Mouse (Mus musculus): ENCODE data around the gene Polrmt. TPM values are rescaled to one million over a fixed set of nuclear protein-coding genes. Genes with fewer than 3 reads are reported as not detected.
A peak's percentile ranks its signal among the peaks of the same experiment; 100 is the strongest.

The Polrmt gene
- polyA plus RNA-seq (2014; fragmentation: Nextera tagmentation; extraction: Ambion mirVana): 41.1 and 44.8 TPM in 2 replicates

GRCm38 (mm10) chr10:79745898-79746773 is at the start of gene Polrmt:
Gene Polrmt, minus strand, starts transcription at chr10:79746581.
- Histone ChIP-seq H3K9me3 (ENCODE audit: control insufficient read depth, low read length) (no peaks in the 10 kb centered on the region), H3K9ac (ENCODE audit: low read length) (peak within 1 kb of the TSS; percentile 46), H3K27ac (ENCODE audit: low read depth, low read length) (peak within 1 kb of the TSS; percentile 4; the same call in 1 of the 2 replicates), H3K4me1 (replicated peaks; ENCODE audit: control insufficient read depth, insufficient read depth, low read length) (peaks cover 4% of the 10 kb centered on the region; the same call in 1 of the 2 replicates), H3K36me3 (ENCODE audit: control insufficient read depth, insufficient read depth, low read length) (peaks cover 3% of the 10 kb centered on the region; the same call in 1 of the 2 replicates), H3K27me3 (ENCODE audit: control insufficient read depth, insufficient read depth, low read length) (no peaks in the 10 kb centered on the region), H3K4me2 (ENCODE audit: low read depth, low read length, severe bottlenecking) (peak within 1 kb of the TSS; percentile 62), H3K4me3 (ENCODE audit: low read depth, low read length) (peak within 1 kb of the TSS; percentile 42)
- peak; percentile 96 for ATAC-seq (replicated peaks; ENCODE audit: low FRiP score)
- WGBS: 3% methylated on average over 38 of the region's 38 CpGs
- DNase-seq (ENCODE audit: low spot score): peak; percentile 97

GRCm38 (mm10) chr10:79795905-79796304 is 49.5 kb upstream of the Polrmt start:
- no peak overlapping the region for H3K4me2 ChIP-seq (ENCODE audit: low read depth, low read length, severe bottlenecking)
- peaks cover 11% of the 10 kb centered on the region; the same call in 1 of the 2 replicates for H3K4me1 ChIP-seq (replicated peaks; ENCODE audit: control insufficient read depth, insufficient read depth, low read length)
- DNase-seq (ENCODE audit: low spot score) (no peak), ATAC-seq (replicated peaks; ENCODE audit: low FRiP score) (no peak)
- H3K36me3 ChIP-seq (ENCODE audit: control insufficient read depth, insufficient read depth, low read length): no peaks in the 10 kb centered on the region
- 100% methylated on average over 3 of the region's 3 CpGs for WGBS
- no peaks in the 10 kb centered on the region for H3K9me3 ChIP-seq (ENCODE audit: control insufficient read depth, low read length)
- no peak overlapping the region for H3K27ac ChIP-seq (ENCODE audit: low read depth, low read length)
- no peak overlapping the region for H3K4me3 ChIP-seq (ENCODE audit: low read depth, low read length)
- no peak overlapping the region for H3K9ac ChIP-seq (ENCODE audit: low read length)
- H3K27me3 ChIP-seq (ENCODE audit: control insufficient read depth, insufficient read depth, low read length): no peaks in the 10 kb centered on the region

GRCm38 (mm10) chr10:79794491-79794931 is 48.1 kb upstream of the Polrmt start:
- WGBS: 5% methylated on average over 10 of the region's 10 CpGs
- Histone ChIP-seq H3K9ac (ENCODE audit: low read length) (peak overlapping the region; percentile 98), H3K27ac (ENCODE audit: low read depth, low read length) (peak overlapping the region; percentile 75), H3K4me3 (ENCODE audit: low read depth, low read length) (peak overlapping the region; percentile 94), H3K36me3 (ENCODE audit: control insufficient read depth, insufficient read depth, low read length) (no peaks in the 10 kb centered on the region), H3K27me3 (ENCODE audit: control insufficient read depth, insufficient read depth, low read length) (no peaks in the 10 kb centered on the region), H3K4me2 (ENCODE audit: low read depth, low read length, severe bottlenecking) (peak overlapping the region; percentile 90), H3K9me3 (ENCODE audit: control insufficient read depth, low read length) (no peaks in the 10 kb centered on the region), H3K4me1 (replicated peaks; ENCODE audit: control insufficient read depth, insufficient read depth, low read length) (peaks cover 11% of the 10 kb centered on the region; the same call in 1 of the 2 replicates)
- ATAC-seq (replicated peaks; ENCODE audit: low FRiP score) (0 out of 2 replicates have a peak, but pooled peaks have one; percentile 28), DNase-seq (ENCODE audit: low spot score) (peak; percentile 67)

GRCm38 (mm10) chr10:79793738-79794490 is 47.5 kb upstream of the Polrmt start:
- Histone ChIP-seq H3K27me3 (ENCODE audit: control insufficient read depth, insufficient read depth, low read length) (no peaks in the 10 kb centered on the region), H3K36me3 (ENCODE audit: control insufficient read depth, insufficient read depth, low read length) (no peaks in the 10 kb centered on the region), H3K4me1 (replicated peaks; ENCODE audit: control insufficient read depth, insufficient read depth, low read length) (peaks cover 11% of the 10 kb centered on the region; the same call in 1 of the 2 replicates), H3K4me2 (ENCODE audit: low read depth, low read length, severe bottlenecking) (peak overlapping the region; percentile 90), H3K9me3 (ENCODE audit: control insufficient read depth, low read length) (no peaks in the 10 kb centered on the region), H3K9ac (ENCODE audit: low read length) (peak overlapping the region; percentile 98), H3K4me3 (ENCODE audit: low read depth, low read length) (peak overlapping the region; percentile 94), H3K27ac (ENCODE audit: low read depth, low read length) (peak overlapping the region; percentile 75)
- ATAC-seq (replicated peaks; ENCODE audit: low FRiP score) (peak; percentile 49), DNase-seq (ENCODE audit: low spot score) (peak; percentile 75)
- 1% methylated on average over 38 of the region's 38 CpGs for WGBS

- DNase-seq (ENCODE audit: low spot score) (peak; percentile 90), ATAC-seq (replicated peaks; ENCODE audit: low FRiP score) (peak; percentile 79)
- Histone ChIP-seq H3K27ac (ENCODE audit: low read depth, low read length) (peak within 1 kb of the TSS; percentile 75), H3K9me3 (ENCODE audit: control insufficient read depth, low read length) (no peaks in the 10 kb centered on the region), H3K4me3 (ENCODE audit: low read depth, low read length) (peak within 1 kb of the TSS; percentile 94), H3K36me3 (ENCODE audit: control insufficient read depth, insufficient read depth, low read length) (no peaks in the 10 kb centered on the region), H3K27me3 (ENCODE audit: control insufficient read depth, insufficient read depth, low read length) (no peaks in the 10 kb centered on the region), H3K4me2 (ENCODE audit: low read depth, low read length, severe bottlenecking) (peak within 1 kb of the TSS; percentile 90), H3K9ac (ENCODE audit: low read length) (peak within 1 kb of the TSS; percentile 98), H3K4me1 (replicated peaks; ENCODE audit: control insufficient read depth, insufficient read depth, low read length) (peaks cover 11% of the 10 kb centered on the region; the same call in 1 of the 2 replicates)
- 7% methylated on average over 41 of the region's 51 CpGs for WGBS
Observed at GRCm38 (mm10) chr10:79793051-79793737, 46.8 kb upstream of the Polrmt start, which contains the start of gene Palm. Gene Palm, plus strand, starts transcription at chr10:79793572.

- WGBS: 83% methylated on average over 5 of the region's 5 CpGs
- ATAC-seq (replicated peaks; ENCODE audit: low FRiP score): no peak
- H3K4me2 ChIP-seq (ENCODE audit: low read depth, low read length, severe bottlenecking): no peak overlapping the region
Observed at GRCm38 (mm10) chr10:79792339-79793040, 46.1 kb upstream of the Polrmt start.

GRCm38 (mm10) chr10:79790861-79791260 is 44.5 kb upstream of the Polrmt start, which contains the start of gene Prss57:
Gene Prss57, minus strand, starts transcription at chr10:79790961.
- no peak for DNase-seq (ENCODE audit: low spot score)
- Histone ChIP-seq H3K9ac (ENCODE audit: low read length) (no peak within 1 kb of the TSS), H3K4me1 (replicated peaks; ENCODE audit: control insufficient read depth, insufficient read depth, low read length) (peaks cover 9% of the 10 kb centered on the region; the same call in 1 of the 2 replicates), H3K9me3 (ENCODE audit: control insufficient read depth, low read length) (no peaks in the 10 kb centered on the region), H3K27ac (ENCODE audit: low read depth, low read length) (no peak within 1 kb of the TSS), H3K27me3 (ENCODE audit: control insufficient read depth, insufficient read depth, low read length) (no peaks in the 10 kb centered on the region), H3K4me2 (ENCODE audit: low read depth, low read length, severe bottlenecking) (no peak within 1 kb of the TSS), H3K36me3 (ENCODE audit: control insufficient read depth, insufficient read depth, low read length) (no peaks in the 10 kb centered on the region), H3K4me3 (ENCODE audit: low read depth, low read length) (no peak within 1 kb of the TSS)
- WGBS: 82% methylated on average over 4 of the region's 4 CpGs
- ATAC-seq (replicated peaks; ENCODE audit: low FRiP score): no peak

More at GRCm38 (mm10) chr10:79792339-79793040, 46.1 kb upstream of the Polrmt start:
- H3K9ac ChIP-seq (ENCODE audit: low read length): no peak overlapping the region
- peaks cover 9% of the 10 kb centered on the region; the same call in 1 of the 2 replicates for H3K4me1 ChIP-seq (replicated peaks; ENCODE audit: control insufficient read depth, insufficient read depth, low read length)
- H3K4me3 ChIP-seq (ENCODE audit: low read depth, low read length): no peak overlapping the region
- no peak overlapping the region for H3K27ac ChIP-seq (ENCODE audit: low read depth, low read length)
- no peak for DNase-seq (ENCODE audit: low spot score)
- no peaks in the 10 kb centered on the region for H3K36me3 ChIP-seq (ENCODE audit: control insufficient read depth, insufficient read depth, low read length)
- no peaks in the 10 kb centered on the region for H3K9me3 ChIP-seq (ENCODE audit: control insufficient read depth, low read length)
- no peaks in the 10 kb centered on the region for H3K27me3 ChIP-seq (ENCODE audit: control insufficient read depth, insufficient read depth, low read length)

Data from forebrain, embryonic 11.5 days (tissue).